Mouse (Mus musculus) brain, embryonic 14.5 days (tissue): ENCODE measurements around the gene Epha8.

Experiments
- CTCF ChIP-seq: fragments of 200-500 bp; IDR thresholded peaks from 2 replicates; pipeline ENCODE4 v1.5.1; 2012; ENCODE audit warnings: inconsistent platforms, mild to moderate bottlenecking, moderate library complexity, borderline replicate concordance; ENCODE audit not compliant: insufficient read depth, insufficient read length; ENCODE audit errors: extremely low read depth
- POLR2A ChIP-seq: fragments of 200-500 bp; IDR thresholded peaks from 2 replicates; pipeline ENCODE4 v1.6.1; 2012; ENCODE audit warnings: mild to moderate bottlenecking, inconsistent platforms, borderline replicate concordance; ENCODE audit not compliant: poor library complexity, insufficient read depth, insufficient read length, severe bottlenecking; ENCODE audit errors: extremely low read depth

GRCm38 (mm10) chr4:136998371-136998770, 41.8 kb upstream of the Epha8 start:
- TF ChIP-seq CTCF = no peak
- no peak for TF ChIP-seq POLR2A
